Mouse (Mus musculus) forebrain, embryonic 11.5 days (tissue): ENCODE results near the gene Srxn1. TPM values are rescaled to one million over a fixed set of nuclear protein-coding genes. Genes with fewer than 3 reads are reported as not detected.

Experiments used
- ATAC-seq: fragments of 200-750 bp; cut with Nextera tagmentation; replicated peaks from 2 replicates; pipeline ENCODE4 v1.8.0; 2017; ENCODE audit warnings: moderate TSS enrichment; ENCODE audit not compliant: low FRiP score
- DNase-seq: peaks from one replicate; pipeline ENCODE4 v3.0.0-alpha.2; 2017; ENCODE audit warnings: low spot score
- H3K27ac ChIP-seq: fragments of 300-500 bp; sonication (generic); 2 replicates; pipeline ENCODE4 v1.5.1; 2014; ENCODE audit warnings: low read depth, low read length
- H3K27me3 ChIP-seq: fragments of 300-500 bp; sonication (generic); 2 replicates; pipeline ENCODE4 v1.6.1; 2014; ENCODE audit warnings: mild to moderate bottlenecking, low read length, mixed read lengths; ENCODE audit not compliant: control insufficient read depth, insufficient read depth
- H3K36me3 ChIP-seq: fragments of 300-500 bp; sonication (generic); 2 replicates; pipeline ENCODE4 v1.6.1; 2014; ENCODE audit warnings: mild to moderate bottlenecking, low read length, moderate library complexity, mixed read lengths; ENCODE audit not compliant: control insufficient read depth, insufficient read depth
- H3K4me1 ChIP-seq: fragments of 300-500 bp; sonication (generic); replicated peaks from 2 replicates; pipeline ENCODE4 v1.6.1; 2014; ENCODE audit warnings: low read length, mixed read lengths; ENCODE audit not compliant: control insufficient read depth, insufficient read depth
- H3K4me2 ChIP-seq: fragments of 300-500 bp; sonication (generic); 2 replicates; pipeline ENCODE4 v1.6.1; 2014; ENCODE audit warnings: low read depth, mild to moderate bottlenecking, low read length, moderate library complexity, mixed read lengths; ENCODE audit not compliant: severe bottlenecking
- H3K4me3 ChIP-seq: fragments of 300-500 bp; sonication (generic); 2 replicates; pipeline ENCODE4 v1.5.1; 2014; ENCODE audit warnings: low read depth, low read length
- H3K9ac ChIP-seq: fragments of 300-500 bp; sonication (generic); 2 replicates; pipeline ENCODE4 v1.6.1; 2014; ENCODE audit warnings: low read length
- H3K9me3 ChIP-seq: fragments of 300-500 bp; sonication (generic); 2 replicates; pipeline ENCODE4 v1.6.1; 2016; ENCODE audit warnings: low read length, mixed read lengths; ENCODE audit not compliant: control insufficient read depth
- WGBS: fragments of 180-500 bp; shearing (Covaris S2); extraction: QIAGEN DNeasy Blood & Tissue Kit; methylation state at CpG from one replicate; pipeline ENCODE4 v1.1.7; 2014; 5-methylcytosine and 5-hydroxymethylcytosine counted together
- polyA plus RNA-seq: library from polyadenylated mRNA; unstranded; fragments of >200 nt; fragmentation: Nextera tagmentation; extraction: Ambion mirVana; gene quantifications from 2 replicates; pipeline ENCODE4 v1.2.1, GENCODE M21; 2014

The Srxn1 gene
- polyA plus RNA-seq, 1 experiment from 2014 or later = 14.3 TPM

- Histone ChIP-seq H3K4me3 (no peak overlapping the region), H3K4me1 (peaks cover 9% of the 10 kb centered on the region), H3K27ac (no peak overlapping the region), H3K36me3 (no peaks in the 10 kb centered on the region), H3K9me3 (no peaks in the 10 kb centered on the region), H3K4me2 (no peak overlapping the region), H3K9ac (no peak overlapping the region), H3K27me3 (no peaks in the 10 kb centered on the region)
- ATAC-seq (no peak), DNase-seq (no peak)
- 58% methylated on average over 6 of the region's 6 CpGs for WGBS
Measured at GRCm38 (mm10) chr2:152119228-152119865, 14.0 kb downstream of the Srxn1 start.

- 81% methylated on average over 9 of the region's 9 CpGs for WGBS
- Histone ChIP-seq H3K4me2 (no peak overlapping the region), H3K4me3 (no peak overlapping the region), H3K9me3 (no peaks in the 10 kb centered on the region), H3K27ac (no peak overlapping the region), H3K36me3 (no peaks in the 10 kb centered on the region), H3K27me3 (no peaks in the 10 kb centered on the region), H3K9ac (no peak overlapping the region), H3K4me1 (no peaks in the 10 kb centered on the region)
- DNase-seq (no peak), ATAC-seq (no peak)
Measured at GRCm38 (mm10) chr2:152122896-152123295, 17.6 kb downstream of the Srxn1 start.

- Histone ChIP-seq H3K4me3 (no peak overlapping the region), H3K27me3 (no peaks in the 10 kb centered on the region), H3K27ac (no peak overlapping the region), H3K4me1 (no peaks in the 10 kb centered on the region), H3K9me3 (no peaks in the 10 kb centered on the region), H3K9ac (no peak overlapping the region), H3K36me3 (no peaks in the 10 kb centered on the region), H3K4me2 (no peak overlapping the region)
- WGBS = 80% methylated on average over 2 of the region's 2 CpGs
- ATAC-seq (no peak), DNase-seq (no peak)
Measured at GRCm38 (mm10) chr2:152128597-152128996, 23.3 kb downstream of the Srxn1 start.

- Histone ChIP-seq H3K4me1 (no peaks in the 10 kb centered on the region), H3K4me2 (no peak overlapping the region), H3K9me3 (no peaks in the 10 kb centered on the region), H3K9ac (no peak overlapping the region), H3K27ac (no peak overlapping the region), H3K27me3 (no peaks in the 10 kb centered on the region), H3K36me3 (no peaks in the 10 kb centered on the region), H3K4me3 (no peak overlapping the region)
- DNase-seq (no peak), ATAC-seq (no peak)
- WGBS = 72% methylated on average over 3 of the region's 3 CpGs
Measured at GRCm38 (mm10) chr2:152129778-152130177, 24.5 kb downstream of the Srxn1 start.

GRCm38 (mm10) chr2:152132016-152132415 lies 26.7 kb downstream of the Srxn1 start:
- H3K36me3 ChIP-seq = no peaks in the 10 kb centered on the region
- no peak for ATAC-seq
- H3K4me1 ChIP-seq = no peaks in the 10 kb centered on the region
- H3K27ac ChIP-seq = no peak overlapping the region
- H3K4me2 ChIP-seq = no peak overlapping the region
- H3K27me3 ChIP-seq = no peaks in the 10 kb centered on the region
- no peaks in the 10 kb centered on the region for H3K9me3 ChIP-seq
- H3K4me3 ChIP-seq = no peak overlapping the region
- H3K9ac ChIP-seq = no peak overlapping the region
- no peak for DNase-seq
- 70% methylated on average over 9 of the region's 9 CpGs for WGBS

GRCm38 (mm10) chr2:152132691-152133090 lies 27.4 kb downstream of the Srxn1 start:
- Histone ChIP-seq H3K9me3 (no peaks in the 10 kb centered on the region), H3K4me3 (no peak overlapping the region), H3K4me2 (no peak overlapping the region), H3K27me3 (no peaks in the 10 kb centered on the region), H3K4me1 (no peaks in the 10 kb centered on the region), H3K36me3 (no peaks in the 10 kb centered on the region), H3K27ac (no peak overlapping the region), H3K9ac (no peak overlapping the region)
- DNase-seq (no peak), ATAC-seq (no peak)
- 83% methylated on average over 8 of the region's 8 CpGs for WGBS

GRCm38 (mm10) chr2:152139191-152139987 lies 34.1 kb downstream of the Srxn1 start:
- H3K27ac ChIP-seq = no peak overlapping the region
- ATAC-seq (no peak), DNase-seq (no peak)
- no peak overlapping the region for H3K9ac ChIP-seq
- H3K4me2 ChIP-seq = no peak overlapping the region
- H3K4me3 ChIP-seq = no peak overlapping the region
- no peaks in the 10 kb centered on the region for H3K36me3 ChIP-seq
- H3K4me1 ChIP-seq = peaks cover 15% of the 10 kb centered on the region
- H3K9me3 ChIP-seq = no peaks in the 10 kb centered on the region
- H3K27me3 ChIP-seq = peaks cover 22% of the 10 kb centered on the region
- WGBS = 70% methylated on average over 10 of the region's 10 CpGs

- Histone ChIP-seq H3K4me1 (peaks cover 15% of the 10 kb centered on the region), H3K36me3 (no peaks in the 10 kb centered on the region), H3K27ac (no peak overlapping the region), H3K9me3 (no peaks in the 10 kb centered on the region), H3K4me3 (no peak overlapping the region), H3K9ac (no peak overlapping the region), H3K4me2 (no peak overlapping the region), H3K27me3 (peaks cover 36% of the 10 kb centered on the region)
- ATAC-seq (no peak), DNase-seq (no peak)
- 23% methylated on average over 11 of the region's 11 CpGs for WGBS
Measured at GRCm38 (mm10) chr2:152140941-152141340, 35.6 kb downstream of the Srxn1 start.

GRCm38 (mm10) chr2:152141491-152141890 lies 36.2 kb downstream of the Srxn1 start:
- Histone ChIP-seq H3K9ac (no peak overlapping the region), H3K27ac (no peak overlapping the region), H3K36me3 (no peaks in the 10 kb centered on the region), H3K4me3 (no peak overlapping the region), H3K9me3 (no peaks in the 10 kb centered on the region), H3K27me3 (peaks cover 36% of the 10 kb centered on the region), H3K4me1 (peaks cover 15% of the 10 kb centered on the region), H3K4me2 (peak overlapping the region; percentile 45; the same call in 1 of the 2 replicates)
- WGBS = 45% methylated on average over 1 of the region's 1 CpGs
- ATAC-seq (no peak), DNase-seq (no peak)
